Mouse (Mus musculus) lung, postnatal 0 days (tissue): ENCODE data around the gene Ppp6r1.

Source experiments
- CTCF ChIP-seq: IDR thresholded peaks from 2 replicates; pipeline ENCODE4 v1.5.1; 2016; ENCODE audit warnings: antibody characterized with exemption, mild to moderate bottlenecking
- EP300 ChIP-seq: IDR thresholded peaks from 2 replicates; pipeline ENCODE4 v1.6.1; 2016; ENCODE audit warnings: antibody characterized with exemption, mild to moderate bottlenecking, control low read depth

GRCm38 (mm10) chr7:4675200-4675599 lies 16.4 kb upstream of the Ppp6r1 start:
- TF ChIP-seq CTCF: no peak
- no peak for TF ChIP-seq EP300
